Mouse (Mus musculus) lung, postnatal 0 days (tissue): ENCODE results near the gene Olfr1094.

Source experiments
- CTCF ChIP-seq: IDR thresholded peaks from 2 replicates; pipeline ENCODE4 v1.5.1; 2016; ENCODE audit warnings: antibody characterized with exemption, mild to moderate bottlenecking
- EP300 ChIP-seq: IDR thresholded peaks from 2 replicates; pipeline ENCODE4 v1.6.1; 2016; ENCODE audit warnings: antibody characterized with exemption, mild to moderate bottlenecking, control low read depth

DNA sequence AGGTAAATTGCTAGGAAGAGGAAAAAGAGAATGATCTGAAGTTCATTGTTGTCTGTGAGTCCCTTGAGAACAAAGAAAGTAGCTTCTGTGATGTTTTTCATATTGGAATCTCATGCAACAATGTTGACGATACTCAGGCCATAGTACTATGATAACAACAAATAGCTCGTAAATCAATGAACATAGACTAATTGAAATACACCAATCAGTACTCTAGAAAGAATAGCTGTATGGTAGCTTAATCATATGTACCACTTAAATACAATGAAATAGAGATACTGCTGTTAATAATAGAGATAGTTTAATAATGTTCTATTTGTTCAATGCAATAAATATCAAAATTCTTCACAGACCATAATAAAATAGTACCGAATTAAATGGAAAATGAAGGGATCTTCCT is 27.1 kb downstream of the Olfr1094 start, which contains the start of gene Olfr1095:
- TF ChIP-seq CTCF (no peak), EP300 (no peak)
